Mouse (Mus musculus) erythroid progenitor cell, adult 5-6 weeks (primary cell): ENCODE measurements around the gene Plcxd2. TPM values are rescaled to one million over a fixed set of nuclear protein-coding genes. Genes with fewer than 3 reads are reported as not detected.

Source experiments
- ATAC-seq: replicated peaks from 2 replicates; pipeline ENCODE4 v1.8.0; 2016; ENCODE audit warnings: moderate number of reproducible peaks, mild to moderate bottlenecking, moderate TSS enrichment, inconsistent platforms; ENCODE audit not compliant: poor library complexity, low FRiP score, severe bottlenecking
- total RNA-seq, 2 experiments: library from RNA; stranded (forward) in 1 of 2; stranded (reverse) in 1 of 2; fragments of 150-400 nt in 1 of 2; fragments of 186-747, 209-891 nt in 1 of 2; gene quantifications; 2 replicates each; pipeline versions ENCODE4 v1.2.3 to v1.2.4; 2015 to 2017; ENCODE audit warnings: low replicate concordance in 2 of 2

Plcxd2 gene
- total RNA-seq (2015; ENCODE audit: low replicate concordance) (0.42 and 0.72 TPM in 2 replicates), total RNA-seq (2017; ENCODE audit: low replicate concordance) (0.39 and 0.83 TPM in 2 replicates)

DNA sequence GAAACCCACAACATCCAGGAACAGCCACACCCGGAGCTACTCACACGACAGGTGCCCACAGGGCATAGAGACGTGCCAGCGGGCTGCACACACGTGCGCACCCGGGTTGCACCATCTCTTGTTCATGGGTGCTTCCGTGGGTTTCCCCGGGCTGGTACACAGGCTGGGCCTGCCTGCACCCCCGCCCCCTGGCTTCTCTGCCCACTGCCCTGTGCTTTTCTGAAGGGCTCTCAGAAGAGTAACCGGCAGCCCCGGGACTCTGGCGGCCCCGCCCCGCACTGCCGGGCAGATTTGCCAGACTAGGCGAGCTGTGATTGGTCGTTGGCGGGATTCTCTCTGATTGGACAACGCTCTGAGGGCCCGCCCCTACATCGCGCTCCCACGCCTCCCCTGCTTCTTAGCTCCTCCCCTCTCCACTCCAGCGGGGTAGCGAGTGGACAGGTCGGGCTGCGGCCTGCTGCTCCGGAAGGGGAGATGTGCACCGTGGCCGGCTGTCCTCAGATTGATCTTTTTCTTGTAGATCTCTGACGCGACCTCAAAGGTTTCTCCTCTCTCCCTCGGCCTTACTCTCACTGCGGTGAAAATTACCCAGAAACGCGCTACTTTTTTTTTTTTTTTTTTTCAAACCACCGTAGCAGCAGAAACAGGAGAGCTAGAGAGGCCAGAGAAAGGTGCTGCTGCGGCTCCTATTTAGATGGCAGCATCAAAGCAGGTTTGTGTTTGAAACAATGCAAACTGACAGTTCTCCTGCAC lies at the start of gene Plcxd2:
Gene Plcxd2, minus strand, starts transcription at position 66 of the 753 bp plus-strand sequence.
- peak; percentile 91 for ATAC-seq

DNA sequence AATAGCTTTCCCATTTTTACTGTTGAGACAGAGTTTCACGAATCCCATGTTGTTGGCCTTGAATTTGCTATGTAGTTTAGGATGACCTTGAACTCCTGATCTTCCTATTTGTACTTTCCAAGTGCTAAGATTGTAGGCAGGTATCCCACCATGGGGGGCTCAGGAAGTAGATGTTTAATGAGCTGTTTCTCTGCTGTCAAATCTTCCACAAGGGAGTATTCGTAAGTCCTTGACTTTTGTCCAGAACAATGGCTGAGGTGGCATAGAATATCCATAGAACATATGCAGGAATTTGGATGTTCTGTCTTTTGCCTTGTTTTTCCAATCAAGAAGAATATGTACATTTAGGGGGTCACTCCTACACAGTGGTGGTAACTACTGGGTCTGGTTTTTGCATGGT lies 36.9 kb upstream of the Plcxd2 start:
- ATAC-seq: no peak

DNA sequence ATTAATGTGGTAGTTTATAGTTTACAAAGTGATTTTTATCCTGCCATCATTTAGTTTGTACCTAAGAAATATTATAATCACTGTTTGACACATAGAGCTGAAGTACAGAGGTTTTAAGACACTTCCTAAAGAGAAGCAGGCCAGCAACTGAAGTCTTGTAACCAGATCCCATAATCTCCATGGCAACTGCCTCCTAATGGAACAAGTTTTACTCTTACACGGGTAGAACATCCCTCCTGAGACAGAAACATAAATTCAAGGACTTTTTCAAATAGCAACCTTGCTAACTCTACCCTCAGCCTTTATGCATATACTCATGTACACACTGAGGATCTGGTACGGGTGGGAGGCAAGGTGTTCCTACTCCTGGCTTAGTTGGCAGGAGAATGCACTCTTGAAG lies 26.2 kb upstream of the Plcxd2 start:
- no peak for ATAC-seq

DNA sequence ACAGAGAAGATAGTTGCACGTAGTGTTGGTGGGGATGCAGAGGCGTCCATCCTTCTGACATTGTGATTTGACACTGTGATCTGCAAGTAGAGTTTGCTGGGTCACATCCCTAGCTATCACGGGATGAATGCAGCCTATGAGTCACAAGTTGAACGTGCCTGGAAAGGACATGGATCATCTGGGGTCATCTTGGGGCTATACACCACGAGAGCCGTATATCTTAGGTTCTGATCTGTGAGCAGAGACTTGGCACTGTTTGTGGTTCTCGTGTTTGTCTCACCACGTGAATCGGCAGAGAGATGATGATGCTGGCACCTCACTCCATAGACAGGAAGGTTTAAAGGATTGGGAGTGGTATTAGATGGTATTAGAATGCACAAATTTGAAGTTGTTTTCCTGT lies 23.9 kb upstream of the Plcxd2 start:
- no peak for ATAC-seq

DNA sequence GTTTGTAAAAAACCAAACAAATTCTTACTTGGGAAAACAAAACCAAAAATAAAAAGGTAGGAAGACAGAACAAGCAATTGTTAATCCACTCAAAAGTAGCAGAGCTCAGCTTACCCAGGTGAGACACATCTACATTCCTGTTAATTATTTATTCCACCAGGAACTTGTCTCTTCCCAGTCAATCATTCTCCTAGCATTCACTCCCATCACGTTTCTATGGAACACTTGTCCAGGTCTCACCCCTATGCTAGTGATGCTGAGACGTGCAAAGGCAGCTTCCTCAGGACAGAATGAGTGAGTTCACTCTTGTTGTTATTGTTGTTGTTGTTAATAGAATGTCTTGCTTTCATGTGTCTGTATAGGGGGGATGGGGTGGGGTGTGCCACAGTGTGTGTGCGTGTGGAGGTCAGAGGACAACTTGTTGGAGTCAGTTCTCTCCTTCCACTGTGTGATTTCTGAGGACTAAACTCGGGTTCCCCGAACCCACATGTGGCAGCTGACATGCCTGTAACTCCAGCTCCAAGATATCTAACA lies 13.0 kb upstream of the Plcxd2 start:
- ATAC-seq: no peak

DNA sequence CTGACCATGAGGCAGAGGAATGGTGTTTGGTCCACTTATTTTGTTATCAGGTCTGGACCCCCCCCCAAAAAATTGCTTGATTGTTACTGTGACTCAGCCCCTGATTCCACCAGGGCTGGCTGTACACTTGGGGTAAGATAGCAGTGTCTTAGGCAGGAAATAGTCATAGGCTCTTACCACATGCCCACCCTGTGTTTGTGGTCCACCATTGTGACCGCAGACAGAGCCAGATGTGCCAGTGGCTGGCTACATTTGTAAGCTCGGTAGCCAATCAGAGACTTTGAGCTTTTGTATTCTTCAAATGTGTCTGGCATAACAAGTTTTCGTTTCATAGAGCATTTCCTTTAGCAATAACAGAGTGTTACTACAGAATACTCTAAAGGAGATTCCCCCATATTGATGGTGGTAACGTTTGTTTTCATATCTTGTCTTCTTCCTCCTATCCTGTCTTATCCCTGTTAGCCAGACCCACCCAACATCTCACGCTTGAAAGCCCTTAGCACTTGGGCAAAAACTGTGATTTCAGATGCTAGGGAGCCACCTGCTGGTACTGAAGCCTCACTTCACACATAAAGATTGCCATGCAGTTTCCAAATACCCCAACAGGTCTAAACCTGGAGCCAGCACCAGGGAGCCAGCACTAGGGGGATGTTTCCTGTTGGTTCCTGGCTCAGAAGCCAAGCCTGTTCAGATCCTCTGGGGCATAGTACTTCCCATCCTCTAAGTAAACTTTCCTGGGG lies 12.3 kb upstream of the Plcxd2 start:
- ATAC-seq: no peak

DNA sequence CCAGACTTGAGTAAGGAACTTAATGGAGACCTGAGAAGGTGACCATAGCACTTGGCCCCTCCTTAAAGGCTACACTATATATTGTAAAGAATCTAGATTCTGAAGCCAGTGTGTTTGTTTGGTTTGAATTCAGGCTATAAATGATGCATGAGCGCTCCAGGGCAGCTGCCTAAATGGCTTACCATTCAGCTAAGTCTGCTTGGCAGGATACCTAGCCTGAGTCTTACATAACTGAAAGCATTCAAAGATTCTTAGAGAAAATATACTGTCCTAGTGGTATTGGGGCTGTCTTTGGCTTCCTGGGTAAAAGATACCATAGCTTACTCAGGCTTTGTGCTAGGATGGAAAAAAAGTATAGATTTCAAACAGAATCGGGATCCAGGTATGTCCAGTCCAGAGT lies 11.3 kb upstream of the Plcxd2 start:
- ATAC-seq: no peak

DNA sequence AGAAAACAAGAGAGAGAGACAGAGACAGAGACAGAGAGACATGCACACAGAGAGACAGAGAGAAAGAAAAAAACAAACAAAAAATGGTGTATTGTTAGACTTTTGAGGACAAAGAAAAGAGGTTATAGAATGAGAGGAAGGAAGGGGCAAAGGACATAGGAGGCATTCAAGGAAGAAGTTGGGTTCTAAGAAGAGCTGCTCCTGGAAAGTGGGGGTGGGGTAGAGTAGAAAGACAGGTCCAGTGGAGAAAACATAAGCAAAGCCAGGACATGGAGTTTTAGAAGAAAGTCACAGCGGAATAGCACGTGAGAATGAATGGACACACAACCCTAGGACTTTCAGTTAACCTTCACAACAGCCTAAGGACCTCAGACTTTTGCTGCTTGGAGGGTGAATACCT lies 10.4 kb upstream of the Plcxd2 start:
- no peak for ATAC-seq

DNA sequence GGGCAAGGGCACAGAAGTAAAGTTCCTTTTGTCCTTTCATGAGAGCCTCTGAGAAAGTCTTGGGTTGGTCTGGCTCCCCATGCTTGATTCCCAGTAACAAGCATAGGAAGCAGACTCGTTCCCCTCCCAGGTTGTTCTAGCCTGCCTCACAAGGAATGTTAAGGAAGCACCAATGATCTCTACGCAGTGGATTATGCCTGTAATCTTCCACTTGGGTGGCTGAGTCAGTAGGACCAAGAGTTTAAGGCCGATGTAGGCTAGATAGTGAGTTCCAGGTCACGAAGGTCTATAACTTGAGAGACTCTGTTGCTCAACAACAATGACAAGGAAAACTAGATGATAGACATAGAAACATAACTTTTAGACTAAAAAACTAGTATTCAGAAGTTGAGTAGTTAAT lies 9.8 kb upstream of the Plcxd2 start:
- no peak for ATAC-seq

DNA sequence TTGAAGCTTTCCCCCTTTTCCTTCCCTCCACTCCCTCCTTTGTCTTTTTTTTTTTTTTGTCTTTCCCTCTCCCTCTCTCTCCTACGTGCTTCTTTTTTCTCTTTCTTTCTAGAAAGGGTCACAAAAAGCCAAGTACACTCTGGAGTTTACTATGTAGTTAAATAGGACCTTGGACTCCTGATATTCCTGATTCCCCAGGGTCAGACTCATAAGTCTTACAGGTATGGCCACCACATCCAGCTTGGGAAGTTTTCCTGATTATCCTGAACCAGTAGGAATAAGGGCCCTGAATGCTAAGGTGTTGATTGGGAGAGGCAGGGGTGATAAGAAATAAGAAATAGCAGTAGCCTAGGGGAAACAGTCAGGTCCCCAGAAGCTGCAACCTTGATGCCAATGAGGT lies 9.3 kb upstream of the Plcxd2 start:
- ATAC-seq: no peak

DNA sequence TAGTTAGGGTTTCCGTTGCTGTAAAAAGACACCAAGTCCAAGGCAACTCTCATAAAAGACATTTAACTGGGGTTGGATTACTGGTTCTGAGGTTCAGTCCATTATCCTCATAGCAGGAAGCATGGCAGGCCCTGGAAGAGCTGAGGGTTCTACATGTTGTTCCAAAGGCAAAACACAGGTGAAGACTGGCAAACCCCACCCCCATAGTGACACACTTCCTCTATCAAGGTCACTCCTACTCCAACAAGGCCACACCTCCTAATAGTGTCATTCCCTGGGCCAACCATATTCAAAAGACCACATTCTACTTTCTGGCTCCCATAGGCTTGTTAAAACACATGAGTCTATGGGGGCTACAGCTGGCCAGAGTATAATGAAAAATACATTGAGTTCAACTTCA lies 1.7 kb upstream of the Plcxd2 start:
- no peak for ATAC-seq

DNA sequence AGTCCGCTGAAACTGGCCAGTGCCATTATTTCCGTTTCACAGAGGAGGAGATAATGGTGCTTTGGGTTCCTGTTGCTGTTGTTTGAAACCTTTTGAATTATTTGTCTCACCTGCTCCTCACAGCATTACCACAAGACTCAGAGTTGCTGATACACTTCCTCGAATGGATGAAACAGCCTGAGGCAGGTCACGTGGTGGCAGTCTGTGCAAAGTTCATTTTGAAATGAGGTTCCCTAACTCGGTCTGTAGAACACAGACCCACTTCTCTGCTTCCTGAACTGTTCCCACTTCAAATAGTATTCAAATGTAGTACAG lies 845 bp upstream of the Plcxd2 start:
- no peak for ATAC-seq

DNA sequence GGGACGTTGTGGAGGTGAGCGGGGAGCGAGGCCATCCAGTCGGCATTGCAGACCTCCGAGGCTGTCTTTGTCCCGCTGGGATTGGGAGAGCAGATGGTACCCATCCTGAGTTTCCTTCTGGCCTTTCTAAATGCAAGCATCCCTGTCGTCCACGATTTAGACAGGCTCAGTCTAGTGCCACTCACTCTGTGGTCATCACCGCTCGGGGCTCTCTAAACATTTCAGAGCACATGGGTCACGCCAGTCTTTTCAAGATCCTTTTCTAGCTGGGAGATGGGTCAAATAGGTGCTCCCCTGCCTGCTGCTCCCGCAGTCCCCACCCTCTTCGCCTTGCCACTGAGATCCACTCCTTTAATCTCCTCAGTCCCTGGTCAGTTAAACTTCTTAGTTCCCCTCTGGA lies 301 bp downstream of the Plcxd2 start:
- no peak for ATAC-seq

DNA sequence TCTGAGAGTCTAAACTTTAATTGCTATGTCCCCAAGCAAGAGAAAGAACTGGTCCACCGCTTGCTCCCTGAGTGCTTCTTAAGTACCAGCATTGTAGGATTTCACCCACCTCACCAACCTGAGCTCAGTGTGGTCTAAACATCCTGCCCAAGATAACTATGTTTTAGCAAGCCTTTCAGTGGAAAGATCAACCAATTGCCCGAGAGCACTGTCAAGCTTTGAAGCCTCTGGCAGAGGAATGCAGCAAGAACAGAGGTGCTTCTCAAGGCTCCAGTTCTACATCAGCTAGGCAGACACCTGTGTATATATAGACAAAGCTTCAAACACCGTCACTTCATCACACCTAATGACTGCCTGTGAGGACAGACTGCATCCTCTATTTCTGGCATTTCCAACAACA lies 1.3 kb downstream of the Plcxd2 start:
- ATAC-seq: no peak

DNA sequence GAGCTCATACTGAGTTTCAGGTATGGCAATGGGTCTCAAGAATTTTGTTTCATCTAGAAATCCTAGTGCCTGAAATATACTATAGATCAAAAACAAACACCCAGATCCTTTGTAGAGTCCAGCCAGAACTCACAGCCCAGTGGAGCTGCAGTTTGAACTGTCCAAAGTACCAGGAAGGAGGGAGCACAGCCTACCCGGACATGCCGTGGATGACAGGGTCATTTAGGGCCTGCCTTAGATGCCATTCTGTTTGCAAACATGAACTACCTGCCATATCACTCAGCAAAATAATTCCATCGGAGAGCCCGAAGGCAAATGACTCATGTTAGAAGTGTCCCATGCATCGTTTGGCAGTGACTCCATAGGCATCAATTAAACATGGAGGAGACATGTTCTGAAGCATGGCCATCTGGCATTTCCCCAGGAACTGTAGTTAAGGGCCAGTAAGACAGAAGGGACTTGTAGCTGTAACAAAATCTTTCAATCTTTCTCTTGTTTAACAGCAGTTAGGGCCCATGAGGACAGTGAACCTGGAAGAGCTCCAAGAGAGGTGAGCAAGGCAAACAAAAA lies 1.9 kb downstream of the Plcxd2 start:
- no peak for ATAC-seq

DNA sequence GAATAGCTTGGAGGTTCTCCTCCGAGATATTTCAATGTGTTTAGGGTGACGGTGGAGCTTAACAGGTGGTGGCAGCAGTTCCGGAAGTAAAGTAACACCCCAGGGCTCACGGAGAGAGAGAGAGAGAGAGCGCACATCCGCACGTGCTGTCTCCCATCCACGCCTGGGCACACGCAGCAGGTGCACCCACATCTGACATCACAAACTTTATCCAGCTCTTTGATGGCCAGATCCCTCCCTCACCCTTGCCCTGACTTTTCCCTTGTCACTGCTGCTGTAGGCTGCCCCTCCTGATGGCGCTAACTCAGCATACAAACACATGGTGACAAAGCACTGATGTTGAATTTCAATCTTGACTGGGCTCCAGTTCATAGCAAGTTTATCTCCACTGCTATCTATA lies 3.8 kb downstream of the Plcxd2 start:
- ATAC-seq: no peak

DNA sequence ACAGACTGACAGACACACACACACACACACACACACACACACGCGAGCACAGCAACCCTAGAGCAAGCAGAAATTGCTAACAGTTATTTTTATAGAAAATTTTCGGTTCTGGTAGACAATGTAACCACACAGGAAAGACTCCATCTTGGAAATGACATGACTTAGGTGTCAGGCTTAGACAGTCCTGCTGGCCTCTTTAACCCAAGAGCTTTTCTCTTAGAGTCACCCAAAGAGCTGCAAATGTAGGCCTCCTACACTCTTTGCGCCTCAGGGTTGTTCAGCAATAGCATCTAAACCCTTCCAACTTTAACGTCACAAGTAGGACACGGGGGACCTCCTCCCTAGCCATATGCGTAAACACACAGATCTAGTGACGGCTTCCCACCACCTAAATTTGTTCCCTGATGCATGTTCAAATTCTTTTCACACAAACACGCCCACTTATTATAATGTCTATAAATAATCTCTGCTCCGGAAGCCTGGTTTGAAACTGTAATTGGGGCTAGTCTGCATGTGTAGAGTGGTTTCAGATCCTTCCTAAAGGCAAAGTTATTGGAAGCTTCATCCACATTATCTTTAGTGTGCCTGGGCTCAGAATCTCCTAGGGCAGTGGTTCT lies 8.4 kb downstream of the Plcxd2 start:
- no peak for ATAC-seq

DNA sequence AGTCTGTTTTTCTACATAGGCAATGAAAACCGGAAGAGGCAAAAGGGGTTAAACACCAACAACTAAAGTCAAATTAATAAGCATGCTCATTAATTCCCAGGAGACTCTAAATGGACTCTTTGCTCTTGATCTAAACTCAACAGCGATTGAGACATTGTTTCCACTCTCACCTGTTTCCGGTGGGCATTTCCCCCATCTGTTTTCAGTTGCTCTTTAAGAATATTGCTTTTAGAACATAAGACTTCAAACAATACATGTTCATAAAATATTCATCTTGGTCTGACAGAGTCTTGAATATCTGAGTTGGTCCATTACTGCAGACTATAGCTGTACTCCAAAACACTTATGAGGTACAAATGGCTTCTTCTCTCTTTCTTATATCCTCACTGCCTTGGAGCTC lies 9.0 kb downstream of the Plcxd2 start:
- ATAC-seq: no peak

DNA sequence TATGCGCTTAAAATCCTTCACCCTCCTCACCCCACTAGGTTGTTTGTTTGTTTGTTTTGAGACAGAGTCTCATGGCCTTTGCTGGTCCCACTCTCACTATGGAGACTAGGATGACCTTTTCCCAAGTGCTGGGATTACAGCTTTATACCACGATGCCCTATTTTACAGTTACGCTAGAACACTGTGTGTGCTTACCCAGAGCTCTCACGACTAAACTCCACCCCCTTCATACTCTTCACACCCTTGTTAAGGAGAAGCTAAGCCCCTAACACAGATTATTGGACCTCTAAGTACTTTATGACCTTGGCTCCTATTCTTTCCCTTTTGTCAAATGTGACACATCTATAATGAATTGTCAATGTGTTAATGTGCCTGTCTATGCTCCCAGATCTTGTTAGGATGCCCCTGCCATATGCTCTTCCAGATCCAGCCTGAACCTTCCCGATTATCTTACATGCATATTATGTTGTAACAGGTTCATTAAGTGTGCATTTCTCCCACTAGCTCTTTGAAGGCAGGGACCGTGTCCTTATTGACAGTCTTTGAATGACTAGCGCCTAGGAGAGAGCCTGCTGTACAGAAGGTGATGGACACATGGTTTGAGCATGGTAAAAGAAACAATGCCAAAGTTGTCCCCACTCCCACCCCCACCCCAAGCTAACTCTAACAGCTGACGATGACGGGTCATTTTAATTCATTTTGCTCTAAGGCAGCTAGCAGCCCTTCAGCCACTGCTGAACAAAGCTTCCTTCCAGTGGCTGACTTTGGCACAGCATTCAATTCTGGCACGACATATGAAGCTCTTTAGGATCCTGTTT lies 10.4 kb downstream of the Plcxd2 start:
- no peak for ATAC-seq

DNA sequence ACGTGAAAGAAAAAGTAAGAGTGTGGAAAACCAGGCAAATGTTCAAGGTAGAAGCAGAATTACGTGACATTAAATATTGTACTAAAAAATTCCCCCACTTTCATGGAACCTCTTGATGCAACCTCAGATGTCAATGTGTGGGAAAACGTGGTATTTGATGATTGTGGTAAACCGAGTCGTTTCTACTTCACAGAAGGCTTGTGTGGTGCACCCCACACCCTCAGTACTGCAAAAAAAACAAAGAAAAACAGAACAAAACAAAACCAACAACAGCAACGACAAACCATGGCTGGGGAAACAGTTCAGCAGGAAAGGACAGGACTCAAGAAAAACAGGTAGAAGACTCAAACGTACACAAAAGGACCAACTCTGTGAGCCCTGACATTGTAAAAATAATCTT lies 11.8 kb downstream of the Plcxd2 start:
- ATAC-seq: no peak
